Mouse (Mus musculus): ENCODE measurements at regions not wholly inside any gene's neighbourhood (a gene's known extent, or its start where the extent isn't known, plus 50 kb on each side); places are given as distances from the start of the nearest gene placed in this dataset.

- WGBS = 54% methylated on average over 3 of the region's 3 CpGs
- no peak for DNase-seq (ENCODE audit: low read depth in 1 of 2, low spot score in 2 of 2)
- no peak overlapping the region for H3K27ac ChIP-seq (ENCODE audit: insufficient read depth, low read length)
- H3K27me3 ChIP-seq (ENCODE audit: control insufficient read depth, insufficient read depth, low read length) = no peaks in the 10 kb centered on the region
- H3K4me1 ChIP-seq (ENCODE audit: control insufficient read depth, insufficient read depth, insufficient read length) = no peaks in the 10 kb centered on the region
- no peak overlapping the region for H3K4me3 ChIP-seq (ENCODE audit: extremely low read depth, insufficient read depth, insufficient read length)
- H3K36me3 ChIP-seq (ENCODE audit: control insufficient read depth, insufficient read depth, low read length) = no peaks in the 10 kb centered on the region
- no peak for TF ChIP-seq POLR2A (IDR thresholded peaks at IDR 0.05; ENCODE audit: low read depth, low read length)
- TF ChIP-seq CTCF (IDR thresholded peaks at IDR 0.05; ENCODE audit: extremely low read depth, insufficient read depth, insufficient read length, insufficient replicate concordance) = no peak
Measured at GRCm38 (mm10) chr1:61146222-61146723, 168.5 kb downstream of the Icos start.

DNA sequence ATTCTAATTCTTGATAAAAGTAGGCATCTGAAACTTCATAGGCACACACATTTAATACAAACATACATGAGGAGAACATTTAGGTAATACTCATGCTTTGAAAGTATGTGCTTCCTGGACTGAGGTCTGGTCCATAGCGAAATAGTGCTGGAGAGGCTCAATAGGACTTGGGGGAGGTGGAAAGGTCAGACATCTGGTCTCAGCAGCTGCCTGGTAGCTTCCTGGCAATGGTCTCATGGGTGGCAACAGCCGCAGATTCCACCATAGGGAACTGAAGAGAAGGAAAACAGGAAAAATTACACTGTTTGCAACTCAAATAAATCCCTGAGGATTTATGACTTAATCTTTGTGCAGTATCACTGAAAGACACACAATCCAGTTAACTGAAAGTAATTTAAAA is 174.0 kb downstream of the Icos start:
- DNase-seq (ENCODE audit: low read depth in 1 of 2, low spot score in 2 of 2) = no peak
- Histone ChIP-seq H3K4me3 (ENCODE audit: extremely low read depth, insufficient read depth, insufficient read length) (no peak overlapping the region), H3K27ac (ENCODE audit: insufficient read depth, low read length) (no peak overlapping the region), H3K36me3 (ENCODE audit: control insufficient read depth, insufficient read depth, low read length) (no peaks in the 10 kb centered on the region), H3K4me1 (ENCODE audit: control insufficient read depth, insufficient read depth, insufficient read length) (no peaks in the 10 kb centered on the region), H3K27me3 (ENCODE audit: control insufficient read depth, insufficient read depth, low read length) (no peaks in the 10 kb centered on the region)
- TF ChIP-seq POLR2A (IDR thresholded peaks at IDR 0.05; ENCODE audit: low read depth, low read length) (no peak), CTCF (IDR thresholded peaks at IDR 0.05; ENCODE audit: extremely low read depth, insufficient read depth, insufficient read length, insufficient replicate concordance) (no peak)
- WGBS = 84% methylated on average over 2 of the region's 2 CpGs

- Histone ChIP-seq H3K27me3 (ENCODE audit: control insufficient read depth, insufficient read depth, low read length) (no peaks in the 10 kb centered on the region), H3K4me1 (ENCODE audit: control insufficient read depth, insufficient read depth, insufficient read length) (no peaks in the 10 kb centered on the region), H3K36me3 (ENCODE audit: control insufficient read depth, insufficient read depth, low read length) (no peaks in the 10 kb centered on the region), H3K27ac (ENCODE audit: insufficient read depth, low read length) (no peak overlapping the region), H3K4me3 (ENCODE audit: extremely low read depth, insufficient read depth, insufficient read length) (no peak overlapping the region)
- DNase-seq (ENCODE audit: low read depth in 1 of 2, low spot score in 2 of 2) = no peak
- 85% methylated on average over 5 of the region's 5 CpGs for WGBS
- TF ChIP-seq CTCF (IDR thresholded peaks at IDR 0.05; ENCODE audit: extremely low read depth, insufficient read depth, insufficient read length, insufficient replicate concordance) = no peak
- no peak for TF ChIP-seq POLR2A (IDR thresholded peaks at IDR 0.05; ENCODE audit: low read depth, low read length)
Measured at GRCm38 (mm10) chr1:61152157-61152556, 174.4 kb downstream of the Icos start.

- no peaks in the 10 kb centered on the region for H3K27me3 ChIP-seq (ENCODE audit: control insufficient read depth, insufficient read depth, low read length)
- H3K27ac ChIP-seq (ENCODE audit: insufficient read depth, low read length) = no peak overlapping the region
- no peak for DNase-seq (ENCODE audit: low read depth in 1 of 2, low spot score in 2 of 2)
- H3K4me3 ChIP-seq (ENCODE audit: extremely low read depth, insufficient read depth, insufficient read length) = no peak overlapping the region
- H3K4me1 ChIP-seq (ENCODE audit: control insufficient read depth, insufficient read depth, insufficient read length) = no peaks in the 10 kb centered on the region
- 90% methylated on average over 3 of the region's 3 CpGs for WGBS
- no peaks in the 10 kb centered on the region for H3K36me3 ChIP-seq (ENCODE audit: control insufficient read depth, insufficient read depth, low read length)
- TF ChIP-seq POLR2A (IDR thresholded peaks at IDR 0.05; ENCODE audit: low read depth, low read length) = no peak
- no peak for TF ChIP-seq CTCF (IDR thresholded peaks at IDR 0.05; ENCODE audit: extremely low read depth, insufficient read depth, insufficient read length, insufficient replicate concordance)
Measured at GRCm38 (mm10) chr1:61154216-61154615, 176.5 kb downstream of the Icos start.

- no peak for TF ChIP-seq CTCF (IDR thresholded peaks at IDR 0.05; ENCODE audit: extremely low read depth, insufficient read depth, insufficient read length, insufficient replicate concordance)
- no peak for TF ChIP-seq POLR2A (IDR thresholded peaks at IDR 0.05; ENCODE audit: low read depth, low read length)
- H3K36me3 ChIP-seq (ENCODE audit: control insufficient read depth, insufficient read depth, low read length) = no peaks in the 10 kb centered on the region
- 84% methylated on average over 4 of the region's 4 CpGs for WGBS
- H3K27me3 ChIP-seq (ENCODE audit: control insufficient read depth, insufficient read depth, low read length) = no peaks in the 10 kb centered on the region
- DNase-seq (ENCODE audit: low read depth in 1 of 2, low spot score in 2 of 2) = no peak
- H3K27ac ChIP-seq (ENCODE audit: insufficient read depth, low read length) = no peak overlapping the region
- no peaks in the 10 kb centered on the region for H3K4me1 ChIP-seq (ENCODE audit: control insufficient read depth, insufficient read depth, insufficient read length)
- no peak overlapping the region for H3K4me3 ChIP-seq (ENCODE audit: extremely low read depth, insufficient read depth, insufficient read length)
Measured at GRCm38 (mm10) chr1:61157271-61157670, 179.5 kb downstream of the Icos start.

- Histone ChIP-seq H3K36me3 (ENCODE audit: control insufficient read depth, insufficient read depth, low read length) (no peaks in the 10 kb centered on the region), H3K4me3 (ENCODE audit: extremely low read depth, insufficient read depth, insufficient read length) (no peak overlapping the region), H3K4me1 (ENCODE audit: control insufficient read depth, insufficient read depth, insufficient read length) (no peaks in the 10 kb centered on the region), H3K27me3 (ENCODE audit: control insufficient read depth, insufficient read depth, low read length) (no peaks in the 10 kb centered on the region), H3K27ac (ENCODE audit: insufficient read depth, low read length) (no peak overlapping the region)
- TF ChIP-seq POLR2A (IDR thresholded peaks at IDR 0.05; ENCODE audit: low read depth, low read length) (no peak), CTCF (IDR thresholded peaks at IDR 0.05; ENCODE audit: extremely low read depth, insufficient read depth, insufficient read length, insufficient replicate concordance) (no peak)
- DNase-seq (ENCODE audit: low read depth in 1 of 2, low spot score in 2 of 2) = no peak
- 80% methylated on average over 3 of the region's 3 CpGs for WGBS
Measured at GRCm38 (mm10) chr1:61160505-61160904, 182.8 kb downstream of the Icos start.

GRCm38 (mm10) chr1:61164271-61164670 is 186.5 kb downstream of the Icos start:
- no peak overlapping the region for H3K4me3 ChIP-seq (ENCODE audit: extremely low read depth, insufficient read depth, insufficient read length)
- H3K27me3 ChIP-seq (ENCODE audit: control insufficient read depth, insufficient read depth, low read length) = no peaks in the 10 kb centered on the region
- H3K36me3 ChIP-seq (ENCODE audit: control insufficient read depth, insufficient read depth, low read length) = no peaks in the 10 kb centered on the region
- WGBS = 88% methylated on average over 2 of the region's 2 CpGs
- H3K4me1 ChIP-seq (ENCODE audit: control insufficient read depth, insufficient read depth, insufficient read length) = no peaks in the 10 kb centered on the region
- no peak for TF ChIP-seq CTCF (IDR thresholded peaks at IDR 0.05; ENCODE audit: extremely low read depth, insufficient read depth, insufficient read length, insufficient replicate concordance)
- no peak for TF ChIP-seq POLR2A (IDR thresholded peaks at IDR 0.05; ENCODE audit: low read depth, low read length)
- no peak for DNase-seq (ENCODE audit: low read depth in 1 of 2, low spot score in 2 of 2)
- H3K27ac ChIP-seq (ENCODE audit: insufficient read depth, low read length) = no peak overlapping the region
